Mouse (Mus musculus) liver, embryonic 14.5 days (tissue): Measurements from ENCODE around the gene Rnase2b.

Experiments used
- CTCF ChIP-seq: IDR thresholded peaks from 2 replicates; pipeline ENCODE4 v1.5.1; 2016; ENCODE audit warnings: antibody characterized with exemption, low read depth, control low read depth
- EP300 ChIP-seq: IDR thresholded peaks from 2 replicates; pipeline ENCODE4 v1.6.1; 2016; ENCODE audit warnings: antibody characterized with exemption, low read depth

DNA sequence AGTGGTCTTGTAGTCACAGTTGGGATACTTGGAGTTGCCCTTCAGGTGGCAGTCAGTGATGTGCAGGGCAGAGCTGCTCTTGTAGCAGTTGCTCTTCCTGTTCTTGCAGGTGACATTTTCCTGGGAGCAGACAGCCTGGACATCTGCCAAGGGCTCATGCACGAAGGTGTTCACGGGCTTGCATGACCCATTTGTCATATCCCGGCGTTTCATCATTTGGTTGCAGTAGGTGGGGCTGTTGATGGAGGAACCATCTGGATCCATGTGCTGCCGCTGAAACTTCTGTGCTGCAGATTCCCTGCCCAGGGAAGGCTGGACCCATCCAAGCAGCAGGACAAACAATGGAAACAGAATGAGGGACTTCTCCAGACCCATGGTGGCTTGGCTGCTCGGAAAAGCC is 16.5 kb upstream of the Rnase2b start:
- TF ChIP-seq CTCF (no peak), EP300 (no peak)
